Mouse (Mus musculus): ENCODE measurements at regions not wholly inside any gene's neighbourhood (a gene's known extent, or its start where the extent isn't known, plus 50 kb on each side); places are given as distances from the start of the nearest gene placed in this dataset.

DNA sequence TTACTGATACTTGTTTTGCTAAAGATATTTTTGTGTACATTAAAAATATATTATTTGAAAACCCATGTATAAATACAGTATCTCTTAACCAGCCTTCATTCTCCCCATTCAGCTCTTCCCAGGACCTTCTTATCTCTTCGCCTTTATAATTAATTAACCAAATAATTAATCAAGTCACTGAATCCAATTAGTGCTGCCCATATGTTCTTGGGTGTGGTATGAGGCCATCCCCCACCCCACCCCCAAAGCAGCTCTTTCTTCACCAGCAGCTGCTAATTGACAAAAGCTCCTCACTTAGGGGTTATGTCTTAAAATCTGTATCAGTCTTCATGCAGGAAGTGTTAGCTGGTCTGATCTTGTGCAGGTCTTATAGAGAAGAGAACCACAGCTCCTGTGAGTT lies 728.8 kb upstream of the Nr2f1 start:
- no peaks in the 10 kb centered on the region for H3K27me3 ChIP-seq (ENCODE audit: insufficient read depth, low read length)
- H3K4me3 ChIP-seq (ENCODE audit: low read depth, low read length), result no peak overlapping the region
- H3K36me3 ChIP-seq (replicated peaks), result no peaks in the 10 kb centered on the region
- no peak for ATAC-seq (ENCODE audit: extremely low read depth, insufficient number of reproducible peaks, low FRiP score, poor library complexity, severe bottlenecking)
- no peaks in the 10 kb centered on the region for H3K4me1 ChIP-seq (ENCODE audit: insufficient read depth, low read depth, low read length)
- no peak for TF ChIP-seq GATA1 (IDR thresholded peaks at IDR 0.05; ENCODE audit: borderline replicate concordance, low read length)
- TF ChIP-seq TAL1 (conservative IDR thresholded peaks at IDR 0.05; ENCODE audit: low read depth, low read length), result no peak
- TF ChIP-seq GATA2 (IDR thresholded peaks at IDR 0.05; ENCODE audit: borderline replicate concordance, low read depth, low read length), result no peak
- no peak for TF ChIP-seq CTCF (IDR thresholded peaks at IDR 0.05; ENCODE audit: low read depth, low read length)
- no peak for TF ChIP-seq POLR2AphosphoS5 (IDR thresholded peaks at IDR 0.05; ENCODE audit: insufficient replicate concordance, low read depth, low read length)
- DNase-seq (ENCODE audit: low spot score), result no peak
- no peaks in the 10 kb centered on the region for H3K9me3 ChIP-seq (replicated peaks)

DNA sequence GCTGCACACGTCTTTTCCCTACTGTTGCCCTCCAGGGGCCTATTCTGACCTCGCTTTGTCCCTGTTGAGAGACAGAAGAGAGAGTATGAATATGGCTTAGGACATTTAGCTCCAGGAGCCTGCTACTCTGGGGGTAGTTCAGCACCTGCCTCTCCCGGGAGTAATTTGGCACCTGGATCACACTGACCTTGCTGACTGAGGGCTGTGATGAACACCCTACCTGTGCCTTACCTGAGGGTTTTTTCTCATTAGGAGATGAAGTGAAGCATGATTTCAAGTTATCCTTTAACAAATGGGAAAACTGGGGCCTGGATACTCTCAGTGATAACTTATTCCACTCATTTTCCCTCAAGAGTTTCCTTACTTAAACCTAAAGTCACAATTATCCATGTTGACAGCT lies 721.2 kb upstream of the Nr2f1 start:
- Histone ChIP-seq H3K36me3 (replicated peaks) (no peaks in the 10 kb centered on the region), H3K4me1 (ENCODE audit: insufficient read depth, low read depth, low read length) (no peaks in the 10 kb centered on the region), H3K4me3 (ENCODE audit: low read depth, low read length) (no peak overlapping the region), H3K9me3 (replicated peaks) (no peaks in the 10 kb centered on the region), H3K27me3 (ENCODE audit: insufficient read depth, low read length) (no peaks in the 10 kb centered on the region)
- no peak for ATAC-seq (ENCODE audit: extremely low read depth, insufficient number of reproducible peaks, low FRiP score, poor library complexity, severe bottlenecking)
- TF ChIP-seq CTCF (IDR thresholded peaks at IDR 0.05; ENCODE audit: low read depth, low read length), result no peak
- no peak for TF ChIP-seq GATA2 (IDR thresholded peaks at IDR 0.05; ENCODE audit: borderline replicate concordance, low read depth, low read length)
- no peak for TF ChIP-seq POLR2AphosphoS5 (IDR thresholded peaks at IDR 0.05; ENCODE audit: insufficient replicate concordance, low read depth, low read length)
- TF ChIP-seq TAL1 (conservative IDR thresholded peaks at IDR 0.05; ENCODE audit: low read depth, low read length), result no peak
- TF ChIP-seq GATA1 (IDR thresholded peaks at IDR 0.05; ENCODE audit: borderline replicate concordance, low read length), result no peak
- DNase-seq (ENCODE audit: low spot score), result no peak

GRCm38 (mm10) chr13:78909839-78910238 lies 710.3 kb upstream of the Nr2f1 start:
- Histone ChIP-seq H3K4me1 (ENCODE audit: insufficient read depth, low read depth, low read length) (no peaks in the 10 kb centered on the region), H3K9me3 (replicated peaks) (no peaks in the 10 kb centered on the region), H3K4me3 (ENCODE audit: low read depth, low read length) (no peak overlapping the region), H3K27me3 (ENCODE audit: insufficient read depth, low read length) (no peaks in the 10 kb centered on the region), H3K36me3 (replicated peaks) (no peaks in the 10 kb centered on the region)
- DNase-seq (ENCODE audit: low spot score), result no peak
- TF ChIP-seq CTCF (IDR thresholded peaks at IDR 0.05; ENCODE audit: low read depth, low read length), result no peak
- TF ChIP-seq GATA1 (IDR thresholded peaks at IDR 0.05; ENCODE audit: borderline replicate concordance, low read length), result no peak
- no peak for TF ChIP-seq GATA2 (IDR thresholded peaks at IDR 0.05; ENCODE audit: borderline replicate concordance, low read depth, low read length)
- TF ChIP-seq POLR2AphosphoS5 (IDR thresholded peaks at IDR 0.05; ENCODE audit: insufficient replicate concordance, low read depth, low read length), result no peak
- no peak for ATAC-seq (ENCODE audit: extremely low read depth, insufficient number of reproducible peaks, low FRiP score, poor library complexity, severe bottlenecking)

GRCm38 (mm10) chr13:78904102-78904501 lies 704.5 kb upstream of the Nr2f1 start:
- no peaks in the 10 kb centered on the region for H3K9me3 ChIP-seq (replicated peaks)
- DNase-seq (ENCODE audit: low spot score), result no peak
- no peak for ATAC-seq (ENCODE audit: extremely low read depth, insufficient number of reproducible peaks, low FRiP score, poor library complexity, severe bottlenecking)

DNA sequence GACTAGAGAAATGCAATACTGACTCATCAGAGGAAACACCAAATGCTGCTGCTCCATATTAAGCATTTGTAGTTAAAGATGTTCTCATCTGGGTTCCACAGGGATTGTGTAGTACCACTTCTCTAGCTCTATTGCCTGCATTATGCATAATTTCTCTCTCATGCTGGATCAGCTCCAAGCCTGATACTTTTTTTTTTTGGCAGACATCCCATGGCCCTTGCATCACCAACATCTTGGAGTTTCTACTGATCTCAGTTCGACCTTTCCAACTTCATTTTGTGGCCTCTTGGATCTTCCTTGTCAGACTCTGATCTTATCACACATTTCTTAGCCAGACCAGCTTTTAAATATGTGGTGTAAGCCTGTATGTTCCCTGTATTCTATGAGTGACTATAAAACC lies 701.1 kb upstream of the Nr2f1 start:
- TF ChIP-seq GATA2 (IDR thresholded peaks at IDR 0.05; ENCODE audit: borderline replicate concordance, low read depth, low read length) (no peak), POLR2AphosphoS5 (IDR thresholded peaks at IDR 0.05; ENCODE audit: insufficient replicate concordance, low read depth, low read length) (no peak), CTCF (IDR thresholded peaks at IDR 0.05; ENCODE audit: low read depth, low read length) (no peak)
- Histone ChIP-seq H3K27me3 (ENCODE audit: insufficient read depth, low read length) (no peaks in the 10 kb centered on the region), H3K36me3 (replicated peaks) (no peaks in the 10 kb centered on the region), H3K4me1 (ENCODE audit: insufficient read depth, low read depth, low read length) (no peaks in the 10 kb centered on the region), H3K4me3 (ENCODE audit: low read depth, low read length) (no peak overlapping the region), H3K9me3 (replicated peaks) (no peaks in the 10 kb centered on the region)
- no peak for ATAC-seq (ENCODE audit: extremely low read depth, insufficient number of reproducible peaks, low FRiP score, poor library complexity, severe bottlenecking)
- no peak for DNase-seq (ENCODE audit: low spot score)

More at GRCm38 (mm10) chr13:78904102-78904501, 704.5 kb upstream of the Nr2f1 start:
- H3K36me3 ChIP-seq (replicated peaks), result no peaks in the 10 kb centered on the region
- no peak overlapping the region for H3K4me3 ChIP-seq (ENCODE audit: low read depth, low read length)
- H3K4me1 ChIP-seq (ENCODE audit: insufficient read depth, low read depth, low read length), result no peaks in the 10 kb centered on the region
- TF ChIP-seq TAL1 (conservative IDR thresholded peaks at IDR 0.05; ENCODE audit: low read depth, low read length) (no peak), GATA2 (IDR thresholded peaks at IDR 0.05; ENCODE audit: borderline replicate concordance, low read depth, low read length) (no peak), GATA1 (IDR thresholded peaks at IDR 0.05; ENCODE audit: borderline replicate concordance, low read length) (no peak), POLR2AphosphoS5 (IDR thresholded peaks at IDR 0.05; ENCODE audit: insufficient replicate concordance, low read depth, low read length) (no peak), CTCF (IDR thresholded peaks at IDR 0.05; ENCODE audit: low read depth, low read length) (no peak)
- H3K27me3 ChIP-seq (ENCODE audit: insufficient read depth, low read length), result no peaks in the 10 kb centered on the region

DNA sequence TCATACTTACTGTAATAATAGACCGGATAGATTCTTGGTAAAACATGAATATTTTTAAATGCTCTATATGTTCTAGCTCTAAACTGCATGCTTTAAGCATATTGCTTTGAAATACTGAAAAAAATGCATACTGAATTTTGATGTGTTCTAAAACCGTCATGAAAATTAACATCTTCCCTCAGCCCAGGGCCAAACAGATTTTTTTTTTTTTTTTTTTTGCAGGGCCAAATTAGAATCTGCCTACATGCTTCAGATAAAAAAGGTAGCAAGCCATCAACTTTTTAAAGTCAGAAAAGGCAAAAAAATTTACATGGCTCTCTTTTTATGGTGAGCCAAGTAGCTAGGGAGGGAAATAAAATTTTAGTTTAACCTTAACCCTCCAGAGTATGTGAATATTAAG lies 692.7 kb upstream of the Nr2f1 start:
- Histone ChIP-seq H3K36me3 (replicated peaks) (no peaks in the 10 kb centered on the region), H3K4me3 (ENCODE audit: low read depth, low read length) (no peak overlapping the region), H3K9me3 (replicated peaks) (no peaks in the 10 kb centered on the region), H3K4me1 (ENCODE audit: insufficient read depth, low read depth, low read length) (no peaks in the 10 kb centered on the region), H3K27me3 (ENCODE audit: insufficient read depth, low read length) (no peaks in the 10 kb centered on the region)
- no peak for TF ChIP-seq TAL1 (conservative IDR thresholded peaks at IDR 0.05; ENCODE audit: low read depth, low read length)
- TF ChIP-seq GATA2 (IDR thresholded peaks at IDR 0.05; ENCODE audit: borderline replicate concordance, low read depth, low read length), result no peak
- TF ChIP-seq GATA1 (IDR thresholded peaks at IDR 0.05; ENCODE audit: borderline replicate concordance, low read length), result no peak
- TF ChIP-seq CTCF (IDR thresholded peaks at IDR 0.05; ENCODE audit: low read depth, low read length), result no peak
- TF ChIP-seq POLR2AphosphoS5 (IDR thresholded peaks at IDR 0.05; ENCODE audit: insufficient replicate concordance, low read depth, low read length), result no peak
- no peak for DNase-seq (ENCODE audit: low spot score)
- ATAC-seq (ENCODE audit: extremely low read depth, insufficient number of reproducible peaks, low FRiP score, poor library complexity, severe bottlenecking), result no peak

DNA sequence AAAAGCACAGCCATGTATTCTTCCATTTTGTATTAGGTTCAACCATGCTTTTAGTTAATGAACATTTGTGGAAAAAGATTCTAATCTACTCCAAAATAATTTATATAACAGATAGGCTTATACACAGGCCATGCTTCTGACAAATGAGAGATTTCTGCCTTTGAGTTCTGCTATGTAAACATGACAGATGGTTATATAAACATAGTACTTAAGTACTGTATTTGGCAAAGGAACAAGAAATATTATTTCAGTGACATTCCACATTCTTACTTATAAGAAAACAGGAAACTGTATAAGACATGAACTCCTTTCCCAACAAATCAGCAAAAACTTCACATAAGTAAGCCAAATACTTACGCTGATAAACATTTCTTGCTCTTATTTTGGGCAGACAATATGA lies 683.5 kb upstream of the Nr2f1 start:
- H3K4me1 ChIP-seq (ENCODE audit: insufficient read depth, low read depth, low read length), result no peaks in the 10 kb centered on the region
- DNase-seq (ENCODE audit: low spot score) (no peak), ATAC-seq (ENCODE audit: extremely low read depth, insufficient number of reproducible peaks, low FRiP score, poor library complexity, severe bottlenecking) (no peak)
- no peaks in the 10 kb centered on the region for H3K27me3 ChIP-seq (ENCODE audit: insufficient read depth, low read length)
- no peak overlapping the region for H3K4me3 ChIP-seq (ENCODE audit: low read depth, low read length)
- H3K36me3 ChIP-seq (replicated peaks), result no peaks in the 10 kb centered on the region
- TF ChIP-seq GATA2 (IDR thresholded peaks at IDR 0.05; ENCODE audit: borderline replicate concordance, low read depth, low read length) (no peak), GATA1 (IDR thresholded peaks at IDR 0.05; ENCODE audit: borderline replicate concordance, low read length) (no peak), CTCF (IDR thresholded peaks at IDR 0.05; ENCODE audit: low read depth, low read length) (no peak), POLR2AphosphoS5 (IDR thresholded peaks at IDR 0.05; ENCODE audit: insufficient replicate concordance, low read depth, low read length) (no peak), TAL1 (conservative IDR thresholded peaks at IDR 0.05; ENCODE audit: low read depth, low read length) (no peak)
- H3K9me3 ChIP-seq (replicated peaks), result no peaks in the 10 kb centered on the region
